Mouse (Mus musculus) mouse embryonic stem cell (cell line): ENCODE data around the gene Icosl.
"Not testable (repeated sequence)": the region's sequence is repeated elsewhere in the genome, so short reads cannot be mapped to it uniquely, and the experiment has no call there.

Experiments used
- in situ Hi-C, 2 experiments: fragments of 300-500 bp; cut with MboI; formaldehyde crosslinking; loops; 1 replicate in 1 of 2; 3 replicates in 1 of 2; pipeline ENCODE4 v1.14.3; 2019 to 2020; ENCODE audit warnings: low sequenced_read_pairs in 2 of 2, low pct_unique_long_range_greater_than_20kb in 1 of 2, mixed read lengths in 1 of 2; ENCODE audit not compliant: unreplicated experiment in 1 of 2

Icosl gene

GRCm38 (mm10) chr10:78100989-78101780 lies 32.1 kb downstream of the Icosl start:
- in situ Hi-C loops = no loop called here

- in situ Hi-C loops = no loop called here
These were observed 35.7 kb downstream of the Icosl start for GRCm38 (mm10) chr10:78104555-78105490.

- in situ Hi-C loops = no loop called here
These were observed 36.4 kb downstream of the Icosl start for GRCm38 (mm10) chr10:78105548-78105947.

GRCm38 (mm10) chr10:78114521-78115092 lies 45.5 kb downstream of the Icosl start:
- in situ Hi-C loops = no loop called here

GRCm38 (mm10) chr10:78115153-78115552 lies 46.1 kb downstream of the Icosl start:
- in situ Hi-C loops = no loop called here

GRCm38 (mm10) chr10:78119422-78119821 lies 50.3 kb downstream of the Icosl start:
- in situ Hi-C loops = no loop called here

- in situ Hi-C loops = not testable (repeated sequence)
These were observed 55.0 kb downstream of the Icosl start for GRCm38 (mm10) chr10:78124137-78124536.

GRCm38 (mm10) chr10:78125061-78125460 lies 56.0 kb downstream of the Icosl start:
- in situ Hi-C loops = not testable (repeated sequence)

- in situ Hi-C loops = no loop called here
These were observed 57.2 kb downstream of the Icosl start for GRCm38 (mm10) chr10:78126311-78126710.

- in situ Hi-C loops = no loop called here
These were observed 58.2 kb downstream of the Icosl start for GRCm38 (mm10) chr10:78127046-78127870.

- in situ Hi-C loops = no loop called here
These were observed 58.8 kb downstream of the Icosl start for GRCm38 (mm10) chr10:78127931-78128330.

GRCm38 (mm10) chr10:78128647-78129046 lies 59.5 kb downstream of the Icosl start:
- in situ Hi-C loops = no loop called here

- in situ Hi-C loops = no loop called here
These were observed 60.3 kb downstream of the Icosl start for GRCm38 (mm10) chr10:78129423-78129822.

GRCm38 (mm10) chr10:78129998-78130397 lies 60.9 kb downstream of the Icosl start:
- in situ Hi-C loops = no loop called here
